Mouse (Mus musculus): ENCODE data around the gene C330021F23Rik. TPM values are rescaled to one million over a fixed set of nuclear protein-coding genes. Genes with fewer than 3 reads are reported as not detected.

C330021F23Rik gene
- total and polyA plus RNA-seq, 2 experiments from 2014 or later: 0.22 TPM; not detected in 1

GRCm38 (mm10) chr8:3603439-3603838 lies 35.6 kb downstream of the C330021F23Rik start:
- H3K9ac ChIP-seq: no peak overlapping the region
- H3K4me3 ChIP-seq (ENCODE audit: low read depth, low read length): no peak overlapping the region
- WGBS: 83% methylated on average over 13 of the region's 13 CpGs
- TF ChIP-seq CTCF (IDR thresholded peaks at IDR 0.05; ENCODE audit: low read depth): no peak
- H3K27me3 ChIP-seq (ENCODE audit: insufficient read depth, low read length): no peaks in the 10 kb centered on the region
- H3K36me3 ChIP-seq (ENCODE audit: insufficient read depth): peaks cover 88% of the 10 kb centered on the region
- H3K27ac ChIP-seq (ENCODE audit: low read depth, low read length): no peak overlapping the region
- H3K4me2 ChIP-seq (ENCODE audit: low read depth): no peak overlapping the region
- DNase-seq (no peak), ATAC-seq (no peak)
- H3K4me1 ChIP-seq (ENCODE audit: insufficient read depth): no peaks in the 10 kb centered on the region
- H3K9me3 ChIP-seq (ENCODE audit: low read length): no peaks in the 10 kb centered on the region

- Histone ChIP-seq H3K36me3 (ENCODE audit: insufficient read depth) (peaks cover 95% of the 10 kb centered on the region), H3K4me1 (ENCODE audit: insufficient read depth) (no peaks in the 10 kb centered on the region), H3K9ac (no peak overlapping the region), H3K4me2 (ENCODE audit: low read depth) (no peak overlapping the region), H3K9me3 (ENCODE audit: low read length) (no peaks in the 10 kb centered on the region), H3K27me3 (ENCODE audit: insufficient read depth, low read length) (no peaks in the 10 kb centered on the region), H3K27ac (ENCODE audit: low read depth, low read length) (no peak overlapping the region), H3K4me3 (ENCODE audit: low read depth, low read length) (no peak overlapping the region)
- ATAC-seq (no peak), DNase-seq (no peak)
- 82% methylated on average over 16 of the region's 16 CpGs for WGBS
- no peak for TF ChIP-seq CTCF (IDR thresholded peaks at IDR 0.05; ENCODE audit: low read depth)
Measured at GRCm38 (mm10) chr8:3606593-3606992, 38.8 kb downstream of the C330021F23Rik start.

DNA sequence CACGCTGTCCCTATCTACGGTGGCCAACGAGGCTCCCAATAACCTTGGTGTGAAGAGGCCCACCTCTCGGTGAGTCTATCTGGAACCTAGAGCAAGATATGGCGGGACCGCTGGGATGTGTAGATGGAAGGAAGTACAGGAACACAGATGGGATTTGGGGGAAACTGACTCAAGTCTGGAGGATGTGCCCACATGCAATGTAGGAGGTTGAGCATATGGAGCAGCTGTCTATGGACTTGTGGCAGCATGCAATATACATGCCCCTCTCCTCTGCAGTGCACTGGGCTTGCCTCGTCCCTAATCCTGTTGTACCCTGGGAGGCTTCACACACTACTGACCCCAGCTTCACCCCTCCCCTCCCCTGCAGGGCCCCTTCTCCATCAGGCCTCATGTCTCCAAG lies 40.0 kb downstream of the C330021F23Rik start:
- no peak for TF ChIP-seq CTCF (IDR thresholded peaks at IDR 0.05; ENCODE audit: low read depth)
- H3K36me3 ChIP-seq (ENCODE audit: insufficient read depth): peaks cover 95% of the 10 kb centered on the region
- WGBS: 91% methylated on average over 7 of the region's 7 CpGs
- H3K9ac ChIP-seq: no peak overlapping the region
- no peaks in the 10 kb centered on the region for H3K9me3 ChIP-seq (ENCODE audit: low read length)
- no peak overlapping the region for H3K4me2 ChIP-seq (ENCODE audit: low read depth)
- no peak overlapping the region for H3K4me3 ChIP-seq (ENCODE audit: low read depth, low read length)
- DNase-seq: no peak
- H3K27ac ChIP-seq (ENCODE audit: low read depth, low read length): no peak overlapping the region
- no peak for ATAC-seq
- no peaks in the 10 kb centered on the region for H3K4me1 ChIP-seq (ENCODE audit: insufficient read depth)
- no peaks in the 10 kb centered on the region for H3K27me3 ChIP-seq (ENCODE audit: insufficient read depth, low read length)

GRCm38 (mm10) chr8:3609046-3609815 lies 41.4 kb downstream of the C330021F23Rik start:
- H3K27me3 ChIP-seq (ENCODE audit: insufficient read depth, low read length): no peaks in the 10 kb centered on the region
- TF ChIP-seq CTCF (IDR thresholded peaks at IDR 0.05; ENCODE audit: low read depth): no peak
- H3K4me2 ChIP-seq (ENCODE audit: low read depth): no peak overlapping the region
- no peak overlapping the region for H3K27ac ChIP-seq (ENCODE audit: low read depth, low read length)
- 82% methylated on average over 12 of the region's 12 CpGs for WGBS
- no peak overlapping the region for H3K9ac ChIP-seq
- no peaks in the 10 kb centered on the region for H3K4me1 ChIP-seq (ENCODE audit: insufficient read depth)
- H3K9me3 ChIP-seq (ENCODE audit: low read length): no peaks in the 10 kb centered on the region
- ATAC-seq (peak; percentile 10; the same call in 1 of the 2 replicates), DNase-seq (no peak)
- H3K4me3 ChIP-seq (ENCODE audit: low read depth, low read length): no peak overlapping the region
- peaks cover 95% of the 10 kb centered on the region for H3K36me3 ChIP-seq (ENCODE audit: insufficient read depth)

GRCm38 (mm10) chr8:3609816-3610150 lies 42.0 kb downstream of the C330021F23Rik start:
- WGBS: 86% methylated on average over 6 of the region's 6 CpGs
- H3K27me3 ChIP-seq (ENCODE audit: insufficient read depth, low read length): no peaks in the 10 kb centered on the region
- TF ChIP-seq CTCF (IDR thresholded peaks at IDR 0.05; ENCODE audit: low read depth): no peak
- H3K27ac ChIP-seq (ENCODE audit: low read depth, low read length): no peak overlapping the region
- H3K4me2 ChIP-seq (ENCODE audit: low read depth): no peak overlapping the region
- H3K4me3 ChIP-seq (ENCODE audit: low read depth, low read length): no peak overlapping the region
- no peak overlapping the region for H3K9ac ChIP-seq
- DNase-seq (no peak), ATAC-seq (no peak)
- peaks cover 95% of the 10 kb centered on the region for H3K36me3 ChIP-seq (ENCODE audit: insufficient read depth)
- no peaks in the 10 kb centered on the region for H3K4me1 ChIP-seq (ENCODE audit: insufficient read depth)
- no peaks in the 10 kb centered on the region for H3K9me3 ChIP-seq (ENCODE audit: low read length)

DNA sequence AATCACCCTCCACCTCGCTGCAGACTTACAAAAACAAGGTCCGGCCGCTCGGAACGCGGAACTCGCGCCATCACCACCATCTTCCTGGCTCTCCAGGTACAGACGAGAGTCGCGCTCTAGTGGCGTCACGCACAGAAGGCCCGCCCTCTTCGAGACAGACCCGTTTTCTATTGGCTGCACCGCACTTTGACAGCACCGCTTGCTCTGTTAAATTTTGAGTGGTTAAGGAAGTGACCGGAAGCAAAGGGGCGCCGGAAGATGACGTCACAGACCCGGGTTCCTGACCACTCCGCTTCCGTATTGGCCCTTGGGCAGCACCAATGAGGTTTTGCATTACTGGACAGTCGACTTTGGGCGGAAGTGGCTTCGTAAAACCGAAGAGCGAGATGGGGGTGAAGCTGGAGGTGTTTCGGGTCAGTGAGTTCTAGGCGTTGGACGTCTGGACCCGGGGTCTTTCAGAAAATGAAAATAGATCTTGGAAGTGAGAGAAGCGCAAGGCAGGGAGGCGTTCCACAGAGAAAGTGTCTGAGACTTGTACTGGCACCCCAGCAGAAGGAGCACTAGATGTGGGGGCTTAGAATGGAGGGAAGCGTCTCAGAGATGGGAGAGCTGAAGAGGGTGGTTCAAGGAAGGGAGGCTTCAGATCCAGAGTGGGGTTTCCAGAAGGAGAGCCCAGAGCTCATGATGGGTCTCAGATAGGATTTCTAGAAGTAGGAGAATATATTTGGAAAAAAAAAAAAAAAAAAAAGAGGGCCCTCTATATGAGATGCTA lies 53.6 kb downstream of the C330021F23Rik start, which contains the start of the genes Xab2 and Pet100:
Xab2 (minus strand) TSS at position 118 of the 772 bp plus-strand sequence.
Pet100 (plus strand) TSS at position 350 of the 772 bp plus-strand sequence.
- peak within 1 kb of the TSS; percentile 99 for H3K4me3 ChIP-seq (ENCODE audit: low read depth, low read length)
- no peaks in the 10 kb centered on the region for H3K9me3 ChIP-seq (ENCODE audit: low read length)
- DNase-seq: peak; percentile 100
- no peak for TF ChIP-seq CTCF (IDR thresholded peaks at IDR 0.05; ENCODE audit: low read depth)
- H3K27me3 ChIP-seq (ENCODE audit: insufficient read depth, low read length): no peaks in the 10 kb centered on the region
- H3K4me2 ChIP-seq (ENCODE audit: low read depth): peak within 1 kb of the TSS; percentile 86
- H3K27ac ChIP-seq (ENCODE audit: low read depth, low read length): no peak within 1 kb of the TSS
- H3K36me3 ChIP-seq (ENCODE audit: insufficient read depth): peaks cover 15% of the 10 kb centered on the region
- ATAC-seq: peak; percentile 98
- H3K4me1 ChIP-seq (ENCODE audit: insufficient read depth): peaks cover 13% of the 10 kb centered on the region
- peak within 1 kb of the TSS; percentile 70 for H3K9ac ChIP-seq
- under 1% methylated on average over 37 of the region's 37 CpGs for WGBS

DNA sequence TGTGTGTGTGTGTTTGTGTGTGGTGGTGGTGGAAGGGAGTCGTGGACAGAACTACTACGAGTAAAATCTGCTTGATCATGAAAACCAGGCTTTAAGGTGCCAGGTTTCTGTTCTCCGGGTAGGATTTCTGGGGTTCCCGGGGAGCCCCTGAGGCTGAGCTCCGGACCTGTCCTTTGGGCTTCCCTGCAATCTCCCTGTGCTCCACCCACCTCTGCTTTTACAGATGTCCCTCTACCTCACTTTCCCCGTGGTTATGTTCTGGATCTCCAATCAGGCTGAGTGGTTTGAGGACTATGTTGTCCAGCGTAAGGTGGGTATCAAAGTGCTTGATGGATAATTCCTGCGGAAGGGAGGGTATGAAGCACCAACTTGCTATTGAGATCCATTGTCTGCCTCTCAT lies 54.3 kb downstream of the C330021F23Rik start:
- Histone ChIP-seq H3K9me3 (ENCODE audit: low read length) (no peaks in the 10 kb centered on the region), H3K9ac (no peak overlapping the region), H3K4me2 (ENCODE audit: low read depth) (peak overlapping the region; percentile 68), H3K4me3 (ENCODE audit: low read depth, low read length) (peak overlapping the region; percentile 99), H3K4me1 (ENCODE audit: insufficient read depth) (peaks cover 13% of the 10 kb centered on the region), H3K27ac (ENCODE audit: low read depth, low read length) (no peak overlapping the region), H3K36me3 (ENCODE audit: insufficient read depth) (peaks cover 9% of the 10 kb centered on the region), H3K27me3 (ENCODE audit: insufficient read depth, low read length) (no peaks in the 10 kb centered on the region)
- no peak for TF ChIP-seq CTCF (IDR thresholded peaks at IDR 0.05; ENCODE audit: low read depth)
- ATAC-seq: no peak
- DNase-seq: no peak
- WGBS: 70% methylated on average over 8 of the region's 8 CpGs

Data from forebrain, postnatal 0 days (tissue).